Mouse (Mus musculus) embryonic facial prominence, embryonic 10.5 days (tissue): ENCODE measurements around the gene Tlr3. TPM values are rescaled to one million over a fixed set of nuclear protein-coding genes. Genes with fewer than 3 reads are reported as not detected.

ENCODE experiments used
- DNase-seq: peaks from one replicate; pipeline ENCODE4 v3.0.0-alpha.2; 2017; ENCODE audit warnings: low spot score
- H3K27ac ChIP-seq: fragments of 300-500 bp; sonication (generic); replicated peaks from 2 replicates; pipeline ENCODE4 v1.5.1; 2016; ENCODE audit warnings: mild to moderate bottlenecking
- H3K27me3 ChIP-seq: fragments of 300-500 bp; sonication (generic); replicated peaks from 2 replicates; pipeline ENCODE4 v1.6.1; 2016; ENCODE audit warnings: low read depth, mild to moderate bottlenecking; ENCODE audit not compliant: poor library complexity, severe bottlenecking
- H3K36me3 ChIP-seq: fragments of 300-500 bp; sonication (generic); replicated peaks from 2 replicates; pipeline ENCODE4 v1.6.1; 2016; ENCODE audit warnings: mild to moderate bottlenecking, moderate library complexity
- H3K4me1 ChIP-seq: fragments of 300-500 bp; sonication (generic); 2 replicates; pipeline ENCODE4 v1.6.1; 2016
- H3K4me3 ChIP-seq: fragments of 300-500 bp; sonication (generic); 2 replicates; pipeline ENCODE4 v1.5.1; 2016; ENCODE audit warnings: mild to moderate bottlenecking, moderate library complexity
- H3K9me3 ChIP-seq: fragments of 300-500 bp; sonication (generic); 2 replicates; pipeline ENCODE4 v1.6.1; 2016; ENCODE audit warnings: mild to moderate bottlenecking
- WGBS: fragments of 180-500 bp; shearing (Covaris S2); methylation state at CpG from one replicate; pipeline ENCODE4 v1.1.7; 2016; 5-methylcytosine and 5-hydroxymethylcytosine counted together
- polyA plus RNA-seq: library from polyadenylated mRNA; unstranded; fragments of >200 nt; fragmentation: Nextera tagmentation; extraction: Ambion mirVana; gene quantifications from 2 replicates; pipeline ENCODE4 v1.2.1, GENCODE M21; 2016

Tlr3 gene
- 0.70 and 0.80 TPM in 2 replicates for polyA plus RNA-seq

- no peaks in the 10 kb centered on the region for H3K27me3 ChIP-seq
- H3K4me1 ChIP-seq = peaks cover 7% of the 10 kb centered on the region
- H3K27ac ChIP-seq = peak within 1 kb of the TSS; percentile 71
- H3K36me3 ChIP-seq = no peaks in the 10 kb centered on the region
- DNase-seq = no peak
- WGBS = 61% methylated on average over 2 of the region's 2 CpGs
- H3K4me3 ChIP-seq = peak within 1 kb of the TSS; percentile 50
- H3K9me3 ChIP-seq = no peaks in the 10 kb centered on the region
These were observed at the start of gene Tlr3 for GRCm38 (mm10) chr8:45410882-45411281. Tlr3 (minus strand) TSS chr8:45411080.

DNA sequence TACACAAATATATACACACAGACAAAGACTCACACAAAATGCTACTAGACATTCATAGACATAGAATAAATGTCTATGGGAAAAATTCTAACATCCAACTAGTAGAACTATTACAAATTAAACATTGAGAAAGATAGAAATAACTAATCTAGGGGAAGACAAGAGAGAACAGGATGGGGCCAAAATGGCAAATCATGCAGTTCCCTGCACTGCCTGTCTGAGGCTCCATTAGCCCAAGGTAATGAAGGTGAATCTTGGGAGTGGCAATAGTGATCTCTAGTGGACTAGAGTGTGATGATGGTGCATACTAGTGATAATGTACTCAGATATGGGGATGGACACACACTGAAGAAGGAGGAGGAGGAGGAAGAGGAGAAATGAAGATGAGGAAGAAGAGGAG is 47.0 kb upstream of the Tlr3 start:
- H3K27ac ChIP-seq = no peak overlapping the region
- no peaks in the 10 kb centered on the region for H3K4me1 ChIP-seq
- H3K36me3 ChIP-seq = no peaks in the 10 kb centered on the region
- no peak for DNase-seq
- no peak overlapping the region for H3K4me3 ChIP-seq
- H3K9me3 ChIP-seq = no peaks in the 10 kb centered on the region
- H3K27me3 ChIP-seq = no peaks in the 10 kb centered on the region

GRCm38 (mm10) chr8:45454426-45454825 is 43.5 kb upstream of the Tlr3 start:
- no peak overlapping the region for H3K27ac ChIP-seq
- WGBS = 69% methylated on average over 6 of the region's 6 CpGs
- no peaks in the 10 kb centered on the region for H3K9me3 ChIP-seq

GRCm38 (mm10) chr8:45452115-45452514 is 41.2 kb upstream of the Tlr3 start:
- Histone ChIP-seq H3K4me1 (no peaks in the 10 kb centered on the region), H3K9me3 (no peaks in the 10 kb centered on the region), H3K27ac (no peak overlapping the region), H3K27me3 (no peaks in the 10 kb centered on the region), H3K4me3 (no peak overlapping the region), H3K36me3 (no peaks in the 10 kb centered on the region)
- WGBS = 89% methylated on average over 3 of the region's 3 CpGs
- no peak for DNase-seq

More at GRCm38 (mm10) chr8:45454426-45454825, 43.5 kb upstream of the Tlr3 start:
- Histone ChIP-seq H3K27me3 (no peaks in the 10 kb centered on the region), H3K4me3 (no peak overlapping the region), H3K36me3 (no peaks in the 10 kb centered on the region), H3K4me1 (no peaks in the 10 kb centered on the region)
- DNase-seq = peak; percentile 36

GRCm38 (mm10) chr8:45448842-45449241 is 38.0 kb upstream of the Tlr3 start:
- Histone ChIP-seq H3K9me3 (no peaks in the 10 kb centered on the region), H3K4me1 (no peaks in the 10 kb centered on the region), H3K27ac (no peak overlapping the region), H3K27me3 (no peaks in the 10 kb centered on the region), H3K36me3 (no peaks in the 10 kb centered on the region), H3K4me3 (no peak overlapping the region)
- no peak for DNase-seq
- 86% methylated on average over 3 of the region's 3 CpGs for WGBS

DNA sequence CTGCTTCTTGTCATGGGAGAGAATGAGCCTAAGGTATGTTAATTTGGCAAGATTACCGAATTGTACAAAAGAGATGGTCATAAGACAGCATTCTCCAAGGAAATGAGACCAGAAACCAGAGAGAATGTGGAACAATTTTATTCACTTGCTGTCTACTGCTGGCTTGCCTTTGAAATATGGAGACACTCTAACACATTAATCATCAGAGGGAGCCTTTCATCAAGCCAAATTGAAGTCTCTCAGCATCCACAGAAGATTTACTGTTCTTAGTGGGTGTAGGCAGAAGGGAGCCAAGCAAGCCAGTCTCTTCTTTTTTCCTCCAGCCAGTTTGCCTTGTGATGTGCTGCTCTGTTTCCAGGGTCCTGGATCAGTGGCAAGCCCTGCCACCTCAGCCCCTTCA is 37.4 kb upstream of the Tlr3 start:
- H3K27me3 ChIP-seq = no peaks in the 10 kb centered on the region
- 74% methylated on average over 1 of the region's 1 CpGs for WGBS
- no peak for DNase-seq

DNA sequence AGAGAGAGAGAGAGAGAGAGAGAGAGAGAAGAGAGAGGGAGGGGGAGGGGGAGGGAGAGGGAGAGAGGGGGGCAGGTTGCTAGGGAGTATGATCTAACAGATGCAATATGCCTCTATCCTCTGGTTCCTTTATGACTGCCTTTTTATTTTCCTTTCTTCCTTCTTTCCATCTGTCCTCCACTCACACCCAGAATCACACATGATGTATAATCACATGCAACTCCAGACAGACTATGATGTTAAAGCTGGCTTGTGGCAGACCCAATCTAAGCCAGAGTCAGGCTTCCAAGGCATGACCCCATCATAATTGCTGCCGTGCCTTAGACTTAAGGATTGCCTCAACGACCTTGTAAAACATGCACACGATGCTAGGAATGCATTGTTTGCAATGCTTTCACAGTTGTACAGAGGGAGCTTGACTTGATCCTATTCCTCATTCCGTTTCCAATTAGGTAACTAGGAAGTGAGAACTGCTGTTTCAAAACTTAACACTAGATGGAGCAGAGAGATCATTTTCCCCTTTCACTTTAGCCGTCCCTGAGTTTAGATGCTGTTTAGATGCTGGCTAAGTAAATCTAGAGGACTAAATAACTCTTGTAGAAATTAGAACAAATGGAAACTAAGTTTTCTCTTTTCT is 28.1 kb upstream of the Tlr3 start:
- Histone ChIP-seq H3K4me1 (no peaks in the 10 kb centered on the region), H3K4me3 (no peak overlapping the region), H3K27me3 (no peaks in the 10 kb centered on the region), H3K36me3 (no peaks in the 10 kb centered on the region), H3K9me3 (no peaks in the 10 kb centered on the region), H3K27ac (no peak overlapping the region)
- 9% methylated on average over 5 of the region's 5 CpGs for WGBS
- no peak for DNase-seq

More for the DNA sequence above, 37.4 kb upstream of the Tlr3 start:
- no peaks in the 10 kb centered on the region for H3K4me1 ChIP-seq
- H3K36me3 ChIP-seq = no peaks in the 10 kb centered on the region
- H3K27ac ChIP-seq = no peak overlapping the region
- H3K9me3 ChIP-seq = no peaks in the 10 kb centered on the region
- H3K4me3 ChIP-seq = no peak overlapping the region

- H3K27me3 ChIP-seq = no peaks in the 10 kb centered on the region
- 93% methylated on average over 7 of the region's 7 CpGs for WGBS
These were observed 9.3 kb upstream of the Tlr3 start for GRCm38 (mm10) chr8:45420151-45420550.

GRCm38 (mm10) chr8:45414965-45415364 is 4.1 kb upstream of the Tlr3 start:
- no peaks in the 10 kb centered on the region for H3K36me3 ChIP-seq
- no peaks in the 10 kb centered on the region for H3K27me3 ChIP-seq
- H3K27ac ChIP-seq = no peak overlapping the region
- no peak for DNase-seq
- no peak overlapping the region for H3K4me3 ChIP-seq
- peaks cover 7% of the 10 kb centered on the region for H3K4me1 ChIP-seq
- H3K9me3 ChIP-seq = no peaks in the 10 kb centered on the region
- 74% methylated on average over 7 of the region's 7 CpGs for WGBS

More at GRCm38 (mm10) chr8:45420151-45420550, 9.3 kb upstream of the Tlr3 start:
- Histone ChIP-seq H3K9me3 (no peaks in the 10 kb centered on the region), H3K27ac (no peak overlapping the region), H3K4me1 (no peaks in the 10 kb centered on the region), H3K4me3 (no peak overlapping the region), H3K36me3 (no peaks in the 10 kb centered on the region)
- no peak for DNase-seq

DNA sequence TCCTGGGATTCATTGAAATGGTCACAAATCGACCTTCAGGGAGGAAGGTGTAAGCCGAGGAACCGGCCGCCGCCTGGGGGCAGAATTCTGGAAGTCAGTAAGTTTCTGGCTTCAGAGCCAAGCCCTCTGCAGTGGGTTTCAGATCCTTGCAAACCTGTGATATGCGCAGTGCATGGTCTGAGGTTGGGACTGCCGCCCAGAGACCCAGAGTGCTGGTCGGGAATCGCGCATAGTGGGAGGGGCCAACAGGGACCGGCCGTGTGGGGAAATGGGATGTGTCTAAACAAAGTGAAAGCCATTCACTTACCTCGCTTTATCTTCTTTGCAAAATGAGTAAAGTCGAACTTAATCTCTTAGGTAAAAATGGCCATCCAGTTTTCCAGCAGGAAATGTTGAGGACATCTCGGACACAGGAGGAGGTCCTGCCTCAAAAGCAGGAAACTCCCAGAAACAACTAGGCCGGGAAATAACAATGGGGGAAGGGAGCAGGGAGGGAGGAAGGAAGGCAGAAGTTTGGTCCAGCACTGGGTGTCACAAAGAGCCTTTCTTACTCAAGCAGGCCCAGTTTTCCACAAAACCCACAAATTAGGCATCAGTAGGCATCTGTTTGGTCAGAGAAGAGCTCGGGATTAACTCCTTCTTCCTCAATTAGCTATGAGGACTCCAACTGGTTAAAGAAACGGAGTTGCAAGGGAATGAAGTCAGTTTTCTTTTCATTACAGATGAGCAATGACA is 567 bp downstream of the Tlr3 start:
- Histone ChIP-seq H3K27ac (peak overlapping the region; percentile 71), H3K36me3 (no peaks in the 10 kb centered on the region), H3K4me3 (peak overlapping the region; percentile 50), H3K4me1 (peaks cover 7% of the 10 kb centered on the region), H3K27me3 (no peaks in the 10 kb centered on the region), H3K9me3 (no peaks in the 10 kb centered on the region)
- WGBS = 7% methylated on average over 18 of the region's 18 CpGs
- DNase-seq = peak; percentile 75

DNA sequence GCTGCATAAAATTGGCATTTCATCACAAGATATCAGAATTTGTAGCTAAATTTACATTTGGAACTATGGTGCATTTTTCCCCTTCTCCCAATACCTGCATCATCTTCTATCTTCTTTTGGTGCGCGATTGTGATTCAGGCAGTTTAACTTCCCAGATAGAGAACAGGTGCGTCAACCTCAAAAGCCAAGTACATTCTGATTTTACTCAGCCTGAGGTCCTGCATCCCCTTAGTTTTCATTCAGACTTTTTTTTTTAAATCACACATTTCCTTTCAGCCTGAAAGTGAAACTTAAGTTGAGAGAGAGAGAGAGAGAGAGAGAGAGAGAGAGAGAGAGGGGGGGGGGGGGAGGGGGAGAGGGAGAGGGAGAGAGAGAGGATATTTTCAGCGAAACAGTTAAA is 1.2 kb downstream of the Tlr3 start:
- Histone ChIP-seq H3K27ac (peak overlapping the region; percentile 71; the same call in 1 of the 2 replicates), H3K27me3 (no peaks in the 10 kb centered on the region), H3K4me1 (peaks cover 7% of the 10 kb centered on the region), H3K4me3 (peak overlapping the region; percentile 50), H3K36me3 (no peaks in the 10 kb centered on the region), H3K9me3 (no peaks in the 10 kb centered on the region)
- no peak for DNase-seq
- 46% methylated on average over 4 of the region's 4 CpGs for WGBS

- DNase-seq = no peak
- no peaks in the 10 kb centered on the region for H3K9me3 ChIP-seq
- peaks cover 17% of the 10 kb centered on the region for H3K4me1 ChIP-seq
- H3K36me3 ChIP-seq = no peaks in the 10 kb centered on the region
- peaks cover 36% of the 10 kb centered on the region for H3K27me3 ChIP-seq
- H3K27ac ChIP-seq = no peak overlapping the region
- H3K4me3 ChIP-seq = no peak overlapping the region
- WGBS = 73% methylated on average over 1 of the region's 1 CpGs
These were observed 27.6 kb downstream of the Tlr3 start for GRCm38 (mm10) chr8:45383250-45383649.

- Histone ChIP-seq H3K4me1 (peaks cover 17% of the 10 kb centered on the region), H3K27ac (peak within 1 kb of the TSS; percentile 65), H3K4me3 (peak within 1 kb of the TSS; percentile 62), H3K36me3 (no peaks in the 10 kb centered on the region), H3K27me3 (peaks cover 36% of the 10 kb centered on the region), H3K9me3 (no peaks in the 10 kb centered on the region)
- DNase-seq = peak; percentile 66
- WGBS = 1% methylated on average over 6 of the region's 6 CpGs
These were observed 28.9 kb downstream of the Tlr3 start, which contains the start of gene Fam149a for GRCm38 (mm10) chr8:45381963-45382347. Fam149a (minus strand) TSS chr8:45382291.
